Mouse (Mus musculus): ENCODE data around the gene Cpsf2.

DNA sequence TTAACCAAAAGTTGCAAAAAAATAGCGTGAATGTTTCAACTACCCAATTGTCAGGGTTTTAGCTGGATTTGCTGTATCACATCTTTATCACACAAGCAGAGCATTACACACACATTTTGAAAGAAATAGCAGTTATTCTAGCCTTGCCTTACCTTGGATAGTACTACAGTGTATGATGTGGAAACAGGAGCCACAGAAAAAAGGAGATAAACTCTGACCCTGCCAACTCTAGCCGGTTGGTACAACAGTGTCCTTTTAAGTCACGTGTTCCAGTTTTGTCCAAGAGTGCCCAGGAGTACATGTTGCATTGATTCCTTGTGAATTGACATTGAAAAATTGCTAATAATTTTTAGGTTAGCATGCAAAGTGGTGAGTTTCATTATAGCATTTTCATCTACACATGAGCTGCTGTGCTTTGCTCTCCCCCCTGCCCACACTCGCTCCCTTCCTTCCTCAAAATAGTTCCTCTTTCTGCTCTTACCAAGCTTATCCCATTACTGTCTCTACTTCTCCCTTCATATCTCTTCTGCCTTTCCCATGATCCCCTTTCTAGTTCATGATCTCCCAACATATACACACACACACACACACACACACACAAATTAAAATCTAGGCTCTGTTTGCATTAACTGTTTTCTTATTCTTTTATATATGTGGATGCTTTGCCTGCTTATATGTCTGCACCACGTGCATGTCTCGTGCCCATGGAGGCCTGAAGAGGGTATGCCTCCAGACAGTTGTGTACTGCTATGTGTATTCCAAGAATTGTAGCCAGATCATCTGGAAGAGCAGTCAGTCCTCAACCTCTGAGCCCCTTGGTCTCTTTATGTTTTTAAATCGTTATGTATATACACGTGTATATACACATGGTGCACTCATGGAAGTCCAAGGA is 19.0 kb downstream of the Cpsf2 start:
- TF ChIP-seq POLR2A (IDR thresholded peaks at IDR 0.05; ENCODE audit: insufficient read depth, low read depth, low read length) (no peak), EP300 (IDR thresholded peaks at IDR 0.05; ENCODE audit: insufficient read depth, low read depth, low read length) (no peak)

All from heart, adult 2 months (tissue).